Mouse (Mus musculus) right cerebral cortex, postnatal 14 days (tissue): ENCODE results near the gene Med21.

Source experiments
- DNase-seq: peaks from one replicate; pipeline ENCODE4 v3.0.0; 2022

Gene Med21

GRCm38 (mm10) chr6:146640991-146641390 lies 1.4 kb upstream of the Med21 start:
- no peak for DNase-seq

GRCm38 (mm10) chr6:146641621-146642210 lies 631 bp upstream of the Med21 start:
- DNase-seq, result no peak

GRCm38 (mm10) chr6:146643184-146643570 lies 830 bp downstream of the Med21 start:
- no peak for DNase-seq

- DNase-seq, result no peak
These were observed 7.7 kb downstream of the Med21 start for GRCm38 (mm10) chr6:146650013-146650412.

GRCm38 (mm10) chr6:146651431-146651830 lies 9.1 kb downstream of the Med21 start:
- DNase-seq, result no peak

- no peak for DNase-seq
These were observed 10.8 kb downstream of the Med21 start for GRCm38 (mm10) chr6:146653197-146653596.

- no peak for DNase-seq
These were observed 18.2 kb downstream of the Med21 start for GRCm38 (mm10) chr6:146660591-146660990.

GRCm38 (mm10) chr6:146661655-146662054 lies 19.3 kb downstream of the Med21 start:
- no peak for DNase-seq

- DNase-seq, result peak; percentile 35
These were observed 20.3 kb downstream of the Med21 start for GRCm38 (mm10) chr6:146662679-146663078.

- no peak for DNase-seq
These were observed 21.8 kb downstream of the Med21 start for GRCm38 (mm10) chr6:146664116-146664515.

GRCm38 (mm10) chr6:146664917-146665316 lies 22.6 kb downstream of the Med21 start:
- DNase-seq, result no peak

GRCm38 (mm10) chr6:146665408-146665807 lies 23.1 kb downstream of the Med21 start:
- DNase-seq, result no peak

GRCm38 (mm10) chr6:146666811-146667210 lies 24.5 kb downstream of the Med21 start:
- no peak for DNase-seq

GRCm38 (mm10) chr6:146668606-146669005 lies 26.3 kb downstream of the Med21 start:
- no peak for DNase-seq

GRCm38 (mm10) chr6:146670956-146671855 lies 28.9 kb downstream of the Med21 start:
- no peak for DNase-seq

GRCm38 (mm10) chr6:146672106-146672505 lies 29.8 kb downstream of the Med21 start:
- no peak for DNase-seq

- no peak for DNase-seq
These were observed 31.3 kb downstream of the Med21 start for GRCm38 (mm10) chr6:146673696-146674095.

GRCm38 (mm10) chr6:146674420-146674819 lies 32.1 kb downstream of the Med21 start:
- no peak for DNase-seq

- no peak for DNase-seq
These were observed 32.7 kb downstream of the Med21 start for GRCm38 (mm10) chr6:146674881-146675536.

GRCm38 (mm10) chr6:146676904-146677303 lies 34.6 kb downstream of the Med21 start:
- no peak for DNase-seq

- no peak for DNase-seq
These were observed 36.1 kb downstream of the Med21 start for GRCm38 (mm10) chr6:146678136-146679070.

- no peak for DNase-seq
These were observed 41.5 kb downstream of the Med21 start for GRCm38 (mm10) chr6:146683881-146684280.
